Mouse (Mus musculus): ENCODE data around the gene Ndufa12. TPM values are rescaled to one million over a fixed set of nuclear protein-coding genes. Genes with fewer than 3 reads are reported as not detected.

Gene Ndufa12
- polyA plus RNA-seq, 1 experiment from 2014 or later: 253 TPM

- no peak overlapping the region for H3K27ac ChIP-seq (ENCODE audit: low read length)
- DNase-seq (ENCODE audit: low spot score) (peak; percentile 45), ATAC-seq (peak; percentile 68)
- H3K4me1 ChIP-seq (ENCODE audit: insufficient read depth, low read depth, low read length): no peaks in the 10 kb centered on the region
- TF ChIP-seq CTCF (IDR thresholded peaks at IDR 0.05): no peak
- TF ChIP-seq EP300 (IDR thresholded peaks at IDR 0.05): no peak
- H3K27me3 ChIP-seq (replicated peaks; ENCODE audit: insufficient read depth, low read length): no peaks in the 10 kb centered on the region
- no peak overlapping the region for H3K4me2 ChIP-seq (replicated peaks; ENCODE audit: low read depth, low read length)
- no peak overlapping the region for H3K4me3 ChIP-seq (ENCODE audit: low read depth, low read length)
- H3K36me3 ChIP-seq (ENCODE audit: insufficient read depth, low read length): no peaks in the 10 kb centered on the region
- H3K9ac ChIP-seq (replicated peaks; ENCODE audit: low read depth): no peak overlapping the region
- no peaks in the 10 kb centered on the region for H3K9me3 ChIP-seq (ENCODE audit: low read length)
- WGBS: 32% methylated on average over 22 of the region's 22 CpGs
Measured at GRCm38 (mm10) chr10:94249575-94250456, 51.3 kb downstream of the Ndufa12 start.

- no peak for TF ChIP-seq CTCF (IDR thresholded peaks at IDR 0.05)
- TF ChIP-seq EP300 (IDR thresholded peaks at IDR 0.05): no peak
Measured at GRCm38 (mm10) chr10:94253260-94253807, 54.8 kb downstream of the Ndufa12 start.

GRCm38 (mm10) chr10:94254766-94255165 is 56.2 kb downstream of the Ndufa12 start:
- H3K36me3 ChIP-seq (ENCODE audit: insufficient read depth, low read length): no peaks in the 10 kb centered on the region
- no peaks in the 10 kb centered on the region for H3K27me3 ChIP-seq (replicated peaks; ENCODE audit: insufficient read depth, low read length)
- ATAC-seq (no peak), DNase-seq (ENCODE audit: low spot score) (no peak)
- 48% methylated on average over 3 of the region's 3 CpGs for WGBS
- H3K27ac ChIP-seq (ENCODE audit: low read length): no peak overlapping the region
- H3K9ac ChIP-seq (replicated peaks; ENCODE audit: low read depth): no peak overlapping the region
- no peaks in the 10 kb centered on the region for H3K9me3 ChIP-seq (ENCODE audit: low read length)
- no peak overlapping the region for H3K4me3 ChIP-seq (ENCODE audit: low read depth, low read length)
- no peaks in the 10 kb centered on the region for H3K4me1 ChIP-seq (ENCODE audit: insufficient read depth, low read depth, low read length)
- H3K4me2 ChIP-seq (replicated peaks; ENCODE audit: low read depth, low read length): no peak overlapping the region
- TF ChIP-seq EP300 (IDR thresholded peaks at IDR 0.05) (no peak), CTCF (IDR thresholded peaks at IDR 0.05) (no peak)

More at GRCm38 (mm10) chr10:94253260-94253807, 54.8 kb downstream of the Ndufa12 start:
- Histone ChIP-seq H3K4me3 (ENCODE audit: low read depth, low read length) (no peak overlapping the region), H3K27me3 (replicated peaks; ENCODE audit: insufficient read depth, low read length) (no peaks in the 10 kb centered on the region), H3K4me2 (replicated peaks; ENCODE audit: low read depth, low read length) (no peak overlapping the region), H3K36me3 (ENCODE audit: insufficient read depth, low read length) (no peaks in the 10 kb centered on the region), H3K27ac (ENCODE audit: low read length) (no peak overlapping the region), H3K9ac (replicated peaks; ENCODE audit: low read depth) (no peak overlapping the region), H3K4me1 (ENCODE audit: insufficient read depth, low read depth, low read length) (no peaks in the 10 kb centered on the region), H3K9me3 (ENCODE audit: low read length) (no peaks in the 10 kb centered on the region)
- DNase-seq (ENCODE audit: low spot score): no peak
- WGBS: 53% methylated on average over 17 of the region's 17 CpGs
- ATAC-seq: no peak

GRCm38 (mm10) chr10:94255744-94256143 is 57.2 kb downstream of the Ndufa12 start:
- ATAC-seq: no peak
- Histone ChIP-seq H3K4me3 (ENCODE audit: low read depth, low read length) (no peak overlapping the region), H3K36me3 (ENCODE audit: insufficient read depth, low read length) (no peaks in the 10 kb centered on the region), H3K9ac (replicated peaks; ENCODE audit: low read depth) (no peak overlapping the region), H3K4me1 (ENCODE audit: insufficient read depth, low read depth, low read length) (no peaks in the 10 kb centered on the region), H3K27ac (ENCODE audit: low read length) (no peak overlapping the region), H3K9me3 (ENCODE audit: low read length) (no peaks in the 10 kb centered on the region), H3K4me2 (replicated peaks; ENCODE audit: low read depth, low read length) (no peak overlapping the region), H3K27me3 (replicated peaks; ENCODE audit: insufficient read depth, low read length) (no peaks in the 10 kb centered on the region)
- TF ChIP-seq CTCF (IDR thresholded peaks at IDR 0.05): no peak
- TF ChIP-seq EP300 (IDR thresholded peaks at IDR 0.05): no peak
- 33% methylated on average over 6 of the region's 6 CpGs for WGBS
- DNase-seq (ENCODE audit: low spot score): no peak

GRCm38 (mm10) chr10:94256518-94256917 is 58.0 kb downstream of the Ndufa12 start:
- no peak for ATAC-seq
- H3K9ac ChIP-seq (replicated peaks; ENCODE audit: low read depth): no peak overlapping the region
- H3K27me3 ChIP-seq (replicated peaks; ENCODE audit: insufficient read depth, low read length): no peaks in the 10 kb centered on the region
- WGBS: 79% methylated on average over 4 of the region's 4 CpGs
- no peaks in the 10 kb centered on the region for H3K9me3 ChIP-seq (ENCODE audit: low read length)
- no peak for DNase-seq (ENCODE audit: low spot score)
- H3K4me3 ChIP-seq (ENCODE audit: low read depth, low read length): no peak overlapping the region
- H3K4me1 ChIP-seq (ENCODE audit: insufficient read depth, low read depth, low read length): no peaks in the 10 kb centered on the region
- no peak overlapping the region for H3K27ac ChIP-seq (ENCODE audit: low read length)
- H3K36me3 ChIP-seq (ENCODE audit: insufficient read depth, low read length): no peaks in the 10 kb centered on the region
- H3K4me2 ChIP-seq (replicated peaks; ENCODE audit: low read depth, low read length): no peak overlapping the region
- TF ChIP-seq CTCF (IDR thresholded peaks at IDR 0.05) (no peak), EP300 (IDR thresholded peaks at IDR 0.05) (no peak)

GRCm38 (mm10) chr10:94260544-94260943 is 62.0 kb downstream of the Ndufa12 start:
- no peaks in the 10 kb centered on the region for H3K4me1 ChIP-seq (ENCODE audit: insufficient read depth, low read depth, low read length)
- no peak overlapping the region for H3K4me2 ChIP-seq (replicated peaks; ENCODE audit: low read depth, low read length)
- H3K27me3 ChIP-seq (replicated peaks; ENCODE audit: insufficient read depth, low read length): no peaks in the 10 kb centered on the region
- DNase-seq (ENCODE audit: low spot score) (no peak), ATAC-seq (no peak)
- H3K4me3 ChIP-seq (ENCODE audit: low read depth, low read length): no peak overlapping the region
- no peaks in the 10 kb centered on the region for H3K36me3 ChIP-seq (ENCODE audit: insufficient read depth, low read length)
- 66% methylated on average over 1 of the region's 1 CpGs for WGBS
- no peaks in the 10 kb centered on the region for H3K9me3 ChIP-seq (ENCODE audit: low read length)
- H3K9ac ChIP-seq (replicated peaks; ENCODE audit: low read depth): no peak overlapping the region
- no peak overlapping the region for H3K27ac ChIP-seq (ENCODE audit: low read length)
- TF ChIP-seq CTCF (IDR thresholded peaks at IDR 0.05) (no peak), EP300 (IDR thresholded peaks at IDR 0.05) (no peak)

Measured in lung, postnatal 0 days (tissue).